Mouse (Mus musculus): Measurements from ENCODE around the gene Rbm20.

Gene Rbm20

DNA sequence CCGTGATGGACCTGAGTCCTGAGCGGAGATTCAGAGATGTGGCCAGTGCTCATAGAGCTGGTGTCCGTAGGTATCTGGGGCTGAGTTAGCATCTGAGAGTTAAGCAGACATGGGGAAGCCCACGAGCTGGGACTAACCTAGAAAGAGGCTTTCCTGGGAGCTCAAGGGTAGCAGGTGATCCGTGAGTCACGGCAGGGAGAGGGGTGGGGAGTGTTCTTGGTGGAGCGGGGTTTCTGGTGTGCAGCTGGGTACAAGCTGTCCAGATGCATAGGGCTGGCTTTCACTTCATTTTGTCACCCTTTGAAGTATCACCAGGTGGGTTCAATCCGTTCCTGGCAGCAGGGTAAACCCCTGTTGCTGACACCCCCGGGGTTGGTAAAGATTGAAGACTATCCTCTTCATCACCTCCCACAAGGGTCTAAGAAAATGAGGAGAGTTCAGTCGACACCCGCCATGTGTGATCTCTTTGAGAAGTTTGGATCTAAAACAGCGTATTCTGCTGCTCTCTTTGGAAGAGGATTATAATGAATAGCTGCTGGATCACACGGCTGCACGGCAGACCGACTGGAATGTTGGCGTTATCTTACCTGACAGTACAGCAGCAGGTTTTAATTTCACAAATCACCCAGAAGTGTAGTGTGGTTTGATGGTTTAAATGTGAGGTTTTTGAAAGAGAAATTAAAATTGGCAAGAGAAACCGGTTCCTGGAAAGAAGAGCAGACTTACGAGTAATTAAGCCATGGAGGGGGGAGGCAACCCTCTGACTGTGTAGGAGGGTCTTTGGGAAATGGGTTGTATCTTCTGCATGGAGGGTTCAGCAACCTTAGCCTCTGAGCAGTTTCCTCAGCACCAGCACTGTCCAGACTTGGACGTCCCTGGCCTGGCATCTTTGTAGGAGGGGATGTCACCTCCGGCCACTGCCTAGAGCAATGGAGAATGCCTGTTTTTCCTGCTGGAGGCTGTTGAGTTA is 114.9 kb downstream of the Rbm20 start:
- 51% methylated on average over 20 of the region's 20 CpGs for WGBS

DNA sequence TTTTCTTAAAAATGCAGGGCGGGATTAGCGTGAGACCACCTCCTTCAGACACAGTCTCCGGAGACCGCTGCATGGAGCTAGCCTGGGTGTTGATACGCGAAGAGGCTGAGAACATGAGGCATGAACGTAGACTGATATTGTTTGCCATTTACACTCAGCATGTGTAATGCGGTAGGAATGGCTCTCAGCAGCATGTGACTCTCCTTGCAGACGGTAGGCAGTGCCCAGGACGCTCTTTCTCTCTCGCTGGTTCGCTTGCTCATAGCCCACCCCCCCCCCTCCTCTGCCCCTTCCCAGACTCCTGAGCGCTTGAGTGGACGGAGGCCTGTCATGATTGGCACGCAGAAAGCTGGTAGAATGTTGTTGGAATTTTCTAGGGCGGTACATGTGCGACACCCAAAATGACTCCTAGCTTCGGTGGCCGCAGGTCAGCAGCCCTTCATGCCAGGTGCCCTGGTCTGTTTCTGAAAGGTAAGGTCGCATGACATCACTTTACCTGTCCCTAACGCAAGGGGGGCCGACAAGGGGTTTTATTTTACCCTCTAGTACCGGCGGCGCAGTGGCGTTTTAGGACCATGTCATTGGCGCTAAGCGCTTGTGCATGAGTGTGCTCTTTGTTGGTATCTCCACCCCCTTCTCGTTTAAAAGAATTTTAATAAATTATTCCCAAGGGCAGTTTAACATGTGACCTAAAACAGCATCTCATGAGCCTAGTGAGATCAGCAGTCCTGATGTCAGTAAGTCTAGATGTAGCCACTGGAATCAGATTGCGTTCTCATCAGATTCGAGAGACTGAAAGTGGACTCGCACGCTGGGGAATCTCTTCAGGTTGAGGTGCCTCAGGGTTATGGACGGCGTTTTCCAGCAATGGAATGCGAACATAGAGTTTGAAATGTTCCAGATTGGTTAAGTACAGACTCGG is 116.1 kb downstream of the Rbm20 start:
- WGBS, result 91% methylated on average over 37 of the region's 37 CpGs

DNA sequence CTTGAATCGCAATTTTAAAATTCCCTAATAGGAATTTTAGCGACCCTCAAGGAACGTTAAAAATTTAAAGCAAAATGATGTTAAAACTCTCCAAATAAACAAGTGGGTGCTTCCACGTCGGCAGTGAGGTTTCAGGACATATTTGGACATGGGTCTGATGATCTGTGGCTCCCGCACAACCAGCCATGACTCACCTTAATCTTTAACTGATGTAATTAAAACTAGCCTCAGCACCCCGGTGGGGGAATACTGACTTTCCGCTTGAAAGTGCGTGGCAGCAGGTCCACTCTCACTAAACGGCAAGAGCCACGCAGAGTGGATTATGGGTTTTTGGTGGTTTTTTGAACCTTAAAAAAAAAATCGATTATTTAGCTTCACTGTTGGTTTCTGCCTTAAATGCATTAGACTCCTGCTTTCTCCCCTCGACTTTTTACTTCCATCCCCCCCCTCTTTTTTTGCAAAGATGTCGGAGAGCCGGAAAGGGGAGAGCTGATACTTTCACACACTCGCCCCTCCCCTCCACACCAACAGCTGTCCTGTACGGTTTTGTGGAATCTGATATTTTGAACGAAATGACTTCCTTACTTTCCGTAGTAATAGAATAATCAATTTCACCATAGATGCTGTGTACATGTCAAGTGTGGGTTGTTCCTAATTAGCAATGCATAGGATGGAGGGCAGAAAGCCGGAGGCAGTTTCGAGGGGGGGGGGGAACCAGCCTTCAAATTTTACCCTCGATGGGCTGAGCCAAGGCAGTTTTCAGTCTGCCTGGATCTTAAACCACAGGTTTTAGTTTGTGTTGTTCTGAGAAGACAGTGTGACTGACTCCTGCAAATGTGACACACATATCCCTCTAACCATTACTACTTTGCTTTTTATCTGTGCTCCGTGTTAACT is 117.1 kb downstream of the Rbm20 start:
- 90% methylated on average over 23 of the region's 23 CpGs for WGBS

DNA sequence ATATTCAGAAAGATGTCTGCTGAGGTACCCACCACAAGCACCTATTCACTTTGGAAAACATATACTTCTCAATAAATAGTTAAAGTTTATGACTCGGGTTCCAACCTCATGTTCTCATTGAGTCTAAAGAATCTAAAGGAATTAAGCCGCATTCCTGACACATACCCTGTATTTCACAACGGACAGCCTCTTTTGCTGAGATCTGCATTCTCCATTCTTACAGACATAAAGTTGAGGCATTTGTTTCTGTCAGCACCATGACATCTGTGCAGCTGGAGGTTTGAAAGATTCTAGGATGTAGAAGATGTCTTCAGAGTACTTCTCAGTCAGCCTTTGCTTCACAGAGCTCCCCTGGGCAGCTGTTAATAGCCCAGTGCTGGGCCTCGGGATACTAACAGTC is 117.9 kb downstream of the Rbm20 start:
- 85% methylated on average over 4 of the region's 4 CpGs for WGBS

DNA sequence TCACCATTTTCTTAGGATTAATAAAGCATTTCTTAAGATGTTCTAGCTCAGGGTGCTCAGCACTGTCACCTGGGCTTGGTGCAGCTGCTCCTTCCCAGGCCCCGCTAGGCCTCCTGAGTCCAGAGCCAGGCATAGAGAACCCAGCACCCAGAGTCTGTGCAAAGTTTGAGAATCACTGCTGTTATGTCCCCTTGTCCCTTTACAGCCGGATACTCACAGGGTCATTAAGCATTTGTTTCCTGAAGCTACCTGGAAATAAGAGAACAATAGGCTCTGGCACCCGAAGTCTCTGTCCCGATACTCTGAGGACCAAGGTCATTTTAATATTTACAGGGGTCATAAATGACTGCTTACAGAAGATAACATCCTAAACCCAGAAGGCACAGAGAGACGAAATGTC is 118.9 kb downstream of the Rbm20 start:
- 87% methylated on average over 5 of the region's 5 CpGs for WGBS

DNA sequence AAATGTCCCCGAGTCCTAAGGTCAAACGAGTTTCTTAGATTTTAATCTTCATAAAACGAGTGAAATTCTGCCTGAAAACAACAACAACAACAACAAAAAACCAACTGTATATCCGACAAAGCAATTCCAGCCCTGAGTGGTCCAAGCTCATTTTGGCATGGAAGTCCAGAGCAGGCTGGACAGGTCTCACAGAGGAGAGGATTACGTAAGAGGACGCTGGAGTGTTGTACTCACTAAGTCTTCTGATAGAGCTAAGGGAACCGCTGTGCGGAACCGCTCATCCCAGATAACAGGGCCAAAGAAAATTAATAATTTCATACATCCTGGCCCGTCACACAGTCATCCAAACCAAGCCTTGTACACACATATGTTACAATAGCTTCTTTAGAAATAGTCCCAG is 120.7 kb downstream of the Rbm20 start:
- 92% methylated on average over 10 of the region's 10 CpGs for WGBS

DNA sequence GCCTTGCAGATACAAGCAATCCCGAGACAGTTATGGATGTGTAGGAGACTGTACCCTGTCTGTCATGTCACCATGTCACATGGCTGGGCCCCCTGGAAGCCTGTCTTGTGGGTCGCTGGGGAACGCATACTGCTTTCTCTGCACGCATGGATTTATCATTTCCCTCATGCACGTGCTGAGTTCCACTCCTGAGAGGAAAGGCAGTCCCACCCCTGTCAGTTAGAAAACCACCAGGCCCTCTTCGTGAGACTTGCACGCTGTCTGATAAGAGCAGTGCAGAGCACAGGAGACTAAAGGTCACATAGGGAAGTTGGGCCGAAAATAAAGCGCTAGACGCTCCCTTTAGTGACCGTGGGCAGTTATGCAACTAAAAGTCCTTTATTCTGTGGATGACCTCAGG is 122.8 kb downstream of the Rbm20 start:
- WGBS, result 88% methylated on average over 11 of the region's 11 CpGs

DNA sequence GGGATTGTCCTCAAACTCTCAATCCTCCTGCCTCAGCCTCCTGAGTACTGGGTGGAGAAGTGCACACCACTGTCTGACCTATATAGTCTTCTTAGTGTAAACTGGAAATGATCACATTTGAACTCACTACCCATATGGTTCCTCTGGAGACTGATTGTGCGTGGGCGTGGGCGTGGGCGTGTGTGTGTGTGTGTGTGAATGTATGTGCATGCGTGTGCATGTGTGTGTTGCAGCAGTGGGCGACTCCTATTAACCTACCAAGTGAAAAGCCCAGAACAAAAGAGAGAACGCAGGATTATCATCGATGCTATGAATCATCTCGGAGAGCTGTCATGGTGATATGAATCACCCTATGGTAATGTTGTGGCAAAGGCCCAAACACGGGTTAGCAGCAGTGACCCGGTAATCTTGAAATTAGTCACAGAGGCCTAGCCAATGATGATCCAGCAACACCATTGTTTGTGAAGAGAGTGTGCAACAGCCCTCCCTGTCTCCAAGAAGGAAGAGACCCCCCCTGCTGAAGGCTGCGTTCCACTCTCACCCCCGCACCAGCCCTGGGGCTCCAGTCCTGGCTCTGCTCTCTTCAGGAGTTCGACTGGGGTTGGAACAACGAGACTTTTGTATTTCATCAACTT is 123.4 kb downstream of the Rbm20 start:
- WGBS, result 68% methylated on average over 15 of the region's 15 CpGs

DNA sequence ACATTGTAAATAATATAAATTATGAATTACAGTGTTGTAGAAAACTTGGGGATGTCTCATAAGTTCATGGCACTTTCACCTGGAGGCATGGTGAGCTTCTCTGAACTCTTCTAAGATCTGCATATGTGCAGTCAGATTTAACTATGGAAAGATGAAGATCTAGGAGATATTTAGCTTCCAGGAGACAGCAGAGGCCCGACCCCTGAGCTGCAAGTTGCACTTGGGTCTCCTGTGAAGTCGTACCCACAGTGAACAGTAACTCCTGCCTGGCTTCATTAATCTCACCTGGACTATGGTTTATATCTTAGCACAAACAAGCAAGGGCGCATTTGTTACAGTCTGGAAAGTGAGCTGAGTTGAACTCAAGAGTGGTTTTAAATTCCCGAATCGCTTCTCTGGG is 124.3 kb downstream of the Rbm20 start:
- WGBS, result 92% methylated on average over 5 of the region's 5 CpGs

DNA sequence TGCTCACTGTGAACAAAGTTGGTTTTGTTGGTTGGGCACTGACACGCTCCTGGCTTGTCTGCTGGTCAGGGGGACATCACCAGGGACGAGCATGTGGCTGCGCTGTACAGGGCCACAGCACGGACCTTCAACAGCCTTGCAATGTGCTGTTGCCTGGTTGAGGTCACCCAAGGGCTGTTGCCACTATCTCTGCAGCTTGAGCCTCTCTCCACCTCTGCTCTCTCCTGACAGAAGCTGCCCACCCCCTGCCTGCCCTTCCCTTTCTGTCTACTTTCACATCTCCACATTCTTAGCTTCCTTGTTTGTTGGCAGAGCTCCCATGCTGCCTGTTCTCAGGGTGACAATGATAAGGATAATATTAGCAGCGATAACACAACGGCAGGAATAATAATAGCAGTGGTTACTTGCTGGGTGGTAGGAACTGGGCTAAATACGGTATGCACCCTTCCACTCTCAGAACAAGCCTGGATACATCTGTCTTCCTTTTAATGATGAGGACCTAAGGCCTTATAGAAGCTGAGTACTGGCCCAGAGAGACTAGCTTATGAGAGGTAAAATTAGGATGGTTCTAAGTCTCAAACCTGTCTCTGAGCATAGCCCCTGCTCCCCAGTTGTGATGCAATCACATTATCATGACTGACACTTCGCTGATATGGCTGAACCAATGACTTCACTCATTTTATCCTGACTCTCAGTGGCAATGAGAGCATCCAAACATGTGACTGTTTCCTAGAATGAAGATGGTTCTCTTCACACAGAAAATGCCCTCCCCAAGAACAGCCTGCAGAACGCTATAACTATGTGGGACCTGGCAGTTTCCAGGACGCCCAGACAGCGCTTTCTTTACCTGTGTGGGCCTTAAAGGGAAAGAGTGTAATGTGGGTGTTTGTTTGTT is 124.9 kb downstream of the Rbm20 start:
- WGBS, result 78% methylated on average over 11 of the region's 11 CpGs

DNA sequence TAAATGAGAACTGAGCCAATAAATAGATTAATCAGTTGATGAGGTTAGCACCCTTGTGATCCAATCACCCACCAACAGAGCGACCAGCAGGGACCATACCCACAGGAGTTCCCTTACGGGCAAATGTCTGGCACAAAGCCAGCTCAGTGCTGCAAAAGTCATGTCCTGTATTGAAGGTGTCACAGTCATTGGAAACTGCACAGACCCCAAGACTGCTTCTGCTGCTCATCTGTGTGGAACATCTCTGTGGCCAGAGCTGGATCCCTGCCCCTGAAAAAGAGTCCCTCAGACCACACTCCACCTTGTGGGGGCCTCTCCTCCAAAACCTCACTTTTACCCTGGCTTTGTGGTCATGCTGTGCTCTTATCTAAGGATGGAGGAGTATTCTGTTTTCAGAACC is 126.8 kb downstream of the Rbm20 start:
- 74% methylated on average over 2 of the region's 2 CpGs for WGBS

DNA sequence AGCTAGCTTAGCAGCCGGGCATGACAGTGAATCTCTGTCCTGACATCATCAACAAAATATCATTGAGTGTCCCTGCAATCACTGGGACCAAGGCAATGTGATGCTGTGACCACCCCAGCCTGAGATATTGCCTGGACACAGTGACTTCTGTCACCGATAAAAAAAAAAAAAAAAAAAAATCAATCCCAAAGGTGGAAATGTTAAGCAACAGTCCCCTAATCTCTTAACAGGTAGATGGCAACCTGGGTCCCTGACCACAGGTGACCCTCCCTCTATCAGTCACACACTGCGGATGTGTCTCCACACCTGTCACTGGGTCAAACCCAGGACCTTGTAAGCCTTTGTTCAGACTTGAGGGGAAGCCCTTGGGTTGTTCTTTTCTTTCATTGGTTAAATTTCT is 128.0 kb downstream of the Rbm20 start:
- WGBS, result 86% methylated on average over 3 of the region's 3 CpGs

DNA sequence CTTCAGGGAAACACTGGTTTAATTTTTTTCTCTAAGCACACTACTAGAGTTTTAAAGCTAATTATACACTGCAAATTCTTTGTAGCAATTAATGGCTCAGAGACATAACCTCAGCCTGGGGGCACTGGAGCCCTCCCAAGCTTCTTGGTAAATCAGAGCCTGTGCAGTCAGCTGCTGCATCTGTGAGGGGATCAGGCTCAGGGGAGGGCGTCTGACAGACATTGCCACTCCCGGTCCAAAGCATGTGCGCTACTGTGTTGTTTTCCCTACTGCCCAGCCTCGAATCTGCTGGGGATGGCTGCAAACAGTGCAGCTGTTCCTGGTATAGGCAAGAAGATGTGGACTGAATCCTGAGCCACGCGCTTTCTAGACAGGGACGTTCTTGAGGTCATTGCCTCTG is 129.0 kb downstream of the Rbm20 start:
- WGBS, result 56% methylated on average over 7 of the region's 7 CpGs

DNA sequence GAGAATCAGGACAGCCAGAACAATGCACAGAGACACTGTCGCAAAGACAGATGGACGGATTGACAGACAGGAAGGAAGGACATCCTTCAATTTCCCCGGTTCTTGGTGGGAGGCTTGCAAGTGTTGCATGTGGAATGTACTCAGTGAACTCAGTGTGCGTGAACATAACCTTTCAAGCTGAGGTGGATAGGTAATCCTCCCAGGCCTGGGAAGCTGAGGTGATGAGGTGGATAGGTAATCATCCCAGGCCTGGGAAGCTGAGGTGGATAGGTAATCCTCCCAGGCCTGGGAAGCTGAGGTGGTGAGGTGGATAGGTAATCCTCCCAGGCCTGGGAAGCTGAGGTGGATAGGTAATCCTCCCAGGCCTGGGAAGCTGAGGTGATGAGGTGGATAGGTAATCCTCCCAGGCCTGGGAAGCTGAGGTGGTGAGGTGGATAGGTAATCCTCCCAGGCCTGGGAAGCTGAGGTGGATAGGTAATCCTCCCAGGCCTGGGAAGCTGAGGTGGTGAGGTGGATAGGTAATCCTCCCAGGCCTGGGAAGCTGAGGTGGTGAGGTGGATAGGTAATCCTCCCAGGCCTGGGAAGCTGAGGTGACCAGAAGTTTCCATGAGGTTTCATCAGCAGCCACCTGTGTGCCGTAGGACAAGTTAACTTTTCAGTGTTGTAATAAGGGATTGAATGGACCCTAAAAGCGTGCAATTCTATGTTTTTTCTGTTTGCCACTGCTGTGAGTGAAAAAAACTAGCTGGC is 129.6 kb downstream of the Rbm20 start:
- WGBS, result 79% methylated on average over 6 of the region's 6 CpGs

DNA sequence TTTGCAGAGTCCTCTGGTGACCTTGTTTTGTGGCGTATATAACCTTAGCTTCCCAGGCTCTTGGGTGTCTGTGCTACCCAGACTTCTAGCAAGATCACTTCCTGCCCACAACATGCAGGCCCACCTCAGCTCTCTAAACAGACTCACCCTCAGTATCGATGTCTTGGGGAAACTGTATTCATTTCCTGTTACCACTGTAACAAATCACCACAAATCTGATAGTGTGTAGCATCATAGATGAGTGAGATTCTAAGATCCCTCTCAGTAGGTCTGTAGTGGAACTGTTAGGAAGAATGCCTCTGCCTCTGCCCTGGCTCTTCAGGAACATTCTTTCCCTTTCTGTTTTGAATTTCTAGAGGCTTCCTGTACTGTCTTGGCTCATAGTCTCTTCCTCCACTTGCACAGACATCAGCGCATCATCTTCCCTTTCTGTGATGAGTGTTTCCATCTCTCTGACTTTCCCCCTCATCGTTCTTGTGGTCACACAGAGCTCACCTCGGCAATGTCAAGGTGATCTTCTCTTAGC is 130.2 kb downstream of the Rbm20 start:
- 56% methylated on average over 5 of the region's 5 CpGs for WGBS

DNA sequence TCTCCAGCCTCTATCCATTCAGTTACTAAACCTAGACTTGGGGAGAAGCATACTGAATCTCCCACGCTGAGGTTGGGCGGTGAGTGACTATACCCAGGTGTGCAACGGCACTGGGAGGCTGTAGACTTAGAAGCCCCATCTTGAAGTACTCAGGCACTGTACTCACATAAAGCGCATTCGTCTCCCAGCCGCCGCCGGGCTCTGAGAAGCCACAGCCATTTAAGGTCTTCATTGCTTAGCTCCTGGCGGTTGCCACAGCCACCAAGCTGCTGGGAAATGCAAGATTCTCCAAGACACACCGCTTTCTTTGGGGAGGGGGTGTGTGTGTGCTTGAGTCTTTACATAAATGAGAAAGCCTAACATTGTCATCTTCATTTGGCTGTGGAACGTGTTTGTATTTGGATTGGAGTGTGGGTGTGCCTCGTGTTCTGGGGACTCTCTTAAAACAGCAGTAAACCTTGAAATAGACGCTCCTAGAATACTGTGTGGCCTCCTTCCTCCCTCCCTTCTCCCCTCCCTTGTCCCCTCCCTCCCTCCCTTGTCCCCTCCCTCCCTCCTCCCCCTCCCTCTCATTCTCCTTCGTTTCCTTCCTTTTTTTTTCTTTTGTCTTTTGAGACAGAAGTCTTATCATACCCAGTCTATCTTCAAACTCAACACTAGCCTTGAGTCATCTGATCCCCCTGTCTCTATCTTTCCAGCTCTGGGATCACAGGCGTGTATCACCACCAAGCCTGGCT is 131.1 kb downstream of the Rbm20 start:
- WGBS, result 45% methylated on average over 15 of the region's 15 CpGs

DNA sequence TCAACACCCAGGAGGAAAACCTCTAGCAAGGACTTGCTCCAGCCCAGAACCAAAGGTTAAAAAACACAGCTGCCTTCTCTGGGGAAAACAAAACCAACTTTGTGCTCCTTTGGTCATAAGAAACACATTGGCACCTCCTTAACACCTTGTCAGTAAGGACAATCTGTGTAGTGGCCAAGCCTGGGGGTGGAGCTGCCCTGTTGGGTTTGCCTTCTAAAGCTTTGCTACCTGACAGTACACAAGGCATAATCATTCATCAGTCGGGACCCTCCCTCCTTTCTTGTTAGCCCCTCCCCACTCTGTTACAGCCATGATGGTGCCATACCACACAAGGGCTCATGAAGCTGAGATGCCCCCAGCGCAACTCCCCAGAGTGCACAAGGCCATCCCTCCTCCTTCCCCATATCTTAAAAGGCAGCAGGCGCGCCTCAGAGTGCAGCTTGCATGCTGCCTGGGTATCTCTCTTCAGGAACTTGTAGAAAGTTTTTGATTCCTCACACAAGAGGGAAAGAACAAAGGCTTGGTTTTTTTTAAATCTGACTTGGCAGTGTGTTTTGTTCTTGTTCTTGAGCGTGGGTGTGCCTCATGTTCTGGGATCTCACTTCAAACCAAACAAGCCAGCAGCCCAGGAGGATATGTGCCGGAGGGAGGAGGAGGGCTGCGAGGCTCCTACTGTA is 132.2 kb downstream of the Rbm20 start:
- 44% methylated on average over 7 of the region's 7 CpGs for WGBS

DNA sequence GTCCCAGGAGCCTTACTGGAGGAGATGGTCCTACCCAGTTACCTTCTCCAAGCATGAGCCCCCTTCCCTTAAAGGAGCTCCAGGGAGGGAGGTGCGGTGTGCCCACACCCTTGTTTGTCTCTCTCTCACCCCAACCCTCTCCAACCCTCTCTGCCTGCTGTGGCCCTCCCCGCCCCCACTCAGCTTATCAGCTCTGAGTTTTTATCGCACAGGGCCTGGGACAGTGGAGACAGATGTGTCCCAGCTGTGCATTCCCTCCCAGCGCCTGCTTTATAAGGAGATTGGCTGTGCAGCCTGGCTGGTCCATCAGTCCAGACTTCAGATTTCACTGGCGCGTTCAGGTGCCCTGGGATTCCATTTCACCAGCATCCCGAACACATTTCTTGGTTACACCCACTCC is 132.9 kb downstream of the Rbm20 start:
- WGBS, result 70% methylated on average over 7 of the region's 7 CpGs

All from cerebral cortex, adult 2 months (tissue).